In the genomic region with DNA sequence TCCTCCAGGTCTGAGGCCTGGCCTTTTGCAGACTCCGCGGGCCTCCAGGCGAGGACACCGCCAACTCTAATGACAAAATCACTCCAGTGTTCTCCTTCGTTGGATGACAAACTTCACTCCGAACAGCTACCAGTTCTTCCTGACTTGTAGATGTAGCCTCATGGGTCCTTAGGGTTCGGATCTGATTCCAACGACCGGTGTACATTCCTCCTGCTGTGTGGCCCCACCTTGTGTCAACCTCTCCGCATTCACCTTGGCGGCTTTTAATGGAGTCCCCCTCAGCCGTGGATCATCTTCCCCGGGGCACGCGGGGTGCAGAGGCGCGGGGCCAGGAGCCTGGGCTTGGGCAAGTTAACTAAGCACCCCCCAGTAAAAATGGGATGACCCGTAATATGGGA, we compare ENCODE assay signal across 7 mouse cellular contexts. TPM values are rescaled to one million over a fixed set of nuclear protein-coding genes. Genes with fewer than 3 reads are reported as not detected.
DNase-seq lines count a peak whose midpoint lies in the region; ATAC-seq and TF ChIP-seq lines count a peak whose summit lies in the region.

No protein-coding gene starts in this region.

- no peak for TF ChIP-seq EP300 in liver, postnatal 0 days (IDR thresholded peaks at IDR 0.05; ENCODE audit: low read depth)

- H3K4me3 ChIP-seq in lung, adult 2 months (replicated peaks; ENCODE audit: extremely low read depth, low read depth, low read length), result peak overlapping the region; percentile 82
- peak overlapping the region; percentile 72 for H3K4me3 ChIP-seq in embryonic facial prominence, embryonic 11.5 days (ENCODE audit: low read depth, low read length)
- peak overlapping the region; percentile 80 for H3K4me3 ChIP-seq in liver, postnatal 0 days (ENCODE audit: low read depth, low read length)

- H3K9ac ChIP-seq in embryonic facial prominence, embryonic 11.5 days (replicated peaks; ENCODE audit: low read length), result peak overlapping the region; percentile 90
- peak overlapping the region; percentile 86 for H3K9ac ChIP-seq in liver, postnatal 0 days (replicated peaks)

- DNase-seq in lung, adult 2 months, result no peak
- no peak for DNase-seq in lung, postnatal 4 days
- DNase-seq in embryonic facial prominence, embryonic 11.5 days (ENCODE audit: low spot score), result no peak
- no peak for DNase-seq in liver, postnatal 0 days
- DNase-seq in right cerebral cortex, adult 18-20 months, result no peak
- DNase-seq in left cerebral cortex, postnatal 14 days (ENCODE audit: low spot score in 2 of 2), result no peak

- ATAC-seq in embryonic facial prominence, embryonic 11.5 days (replicated peaks; ENCODE audit: insufficient number of reproducible peaks, low FRiP score, low TSS enrichment, low read depth), result 0 out of 2 replicates have a peak, but pooled peaks have one; percentile 7
- ATAC-seq in granulocyte monocyte progenitor cell, adult 5-6 weeks (replicated peaks; ENCODE audit: poor library complexity, severe bottlenecking), result peak; percentile 11
- peak; percentile 47 for ATAC-seq in liver, postnatal 0 days

- peak overlapping the region; percentile 89 for H3K4me2 ChIP-seq in embryonic facial prominence, embryonic 11.5 days (ENCODE audit: low read depth, low read length)
- H3K4me2 ChIP-seq in liver, postnatal 0 days (ENCODE audit: low read depth, low read length), result peak overlapping the region; percentile 72

- TF ChIP-seq POLR2A in lung, adult 2 months (IDR thresholded peaks at IDR 0.05; ENCODE audit: borderline replicate concordance, extremely low read depth, low read depth, low read length), result no peak

- no peaks in the 10 kb centered on the region for H3K27me3 ChIP-seq in embryonic facial prominence, embryonic 11.5 days (ENCODE audit: control insufficient read depth, insufficient read depth, low read length)
- no peaks in the 10 kb centered on the region for H3K27me3 ChIP-seq in liver, postnatal 0 days (ENCODE audit: insufficient read depth, low read length)

- intact Hi-C loops in left cerebral cortex, postnatal 14 days (cut with DNase I), result loop anchor here (5.0 kb wide), 1 partner anchor 267 kb away; no protein-coding TSS in a partner anchor

- no peaks in the 10 kb centered on the region for H3K9me3 ChIP-seq in embryonic facial prominence, embryonic 11.5 days (replicated peaks; ENCODE audit: control insufficient read depth, low read length)
- H3K9me3 ChIP-seq in liver, postnatal 0 days (ENCODE audit: low read length), result no peaks in the 10 kb centered on the region

- H3K27ac ChIP-seq in embryonic facial prominence, embryonic 11.5 days (replicated peaks; ENCODE audit: low read depth, low read length), result peak overlapping the region; percentile 28; the same call in 1 of the 2 replicates
- H3K27ac ChIP-seq in liver, postnatal 0 days (ENCODE audit: low read depth), result peak overlapping the region; percentile 88

- 1% methylated on average over 18 of the region's 18 CpGs for WGBS in lung, adult 2 months
- WGBS in embryonic facial prominence, embryonic 11.5 days, result 2% methylated on average over 18 of the region's 18 CpGs
- 2% methylated on average over 18 of the region's 18 CpGs for WGBS in liver, postnatal 0 days (ENCODE audit: insufficient replicate concordance)

- no peak for TF ChIP-seq CTCF in lung, adult 2 months (IDR thresholded peaks at IDR 0.05; ENCODE audit: insufficient read depth, low read length)
- no peak; the same call in 1 of the 2 replicates for TF ChIP-seq CTCF in liver, postnatal 0 days (IDR thresholded peaks at IDR 0.05; ENCODE audit: low read depth)

- peaks cover 6% of the 10 kb centered on the region; the same call in 1 of the 2 replicates for H3K4me1 ChIP-seq in lung, adult 2 months (ENCODE audit: control insufficient read depth, insufficient read depth, low read length)
- H3K4me1 ChIP-seq in embryonic facial prominence, embryonic 11.5 days (ENCODE audit: control insufficient read depth, insufficient read depth, low read length), result peaks cover 2% of the 10 kb centered on the region; the same call in 1 of the 2 replicates
- H3K4me1 ChIP-seq in liver, postnatal 0 days (ENCODE audit: insufficient read depth), result peaks cover 12% of the 10 kb centered on the region

- H3K36me3 ChIP-seq in embryonic facial prominence, embryonic 11.5 days (replicated peaks; ENCODE audit: control insufficient read depth, insufficient read depth, low read depth, low read length), result no peaks in the 10 kb centered on the region; the same call in 1 of the 2 replicates
- H3K36me3 ChIP-seq in liver, postnatal 0 days (replicated peaks; ENCODE audit: insufficient read depth, low read length), result peaks cover 31% of the 10 kb centered on the region

RNA-seq across cellular contexts. Expression of a gene that starts 0.4 kb away (rescaled TPM):
- 32.6 and 43.9 TPM in 2 replicates for polyA plus RNA-seq in lung, adult 2 months (2012; rRNA removed)
- 30.7 and 31.6 TPM in 2 replicates for polyA plus RNA-seq in embryonic facial prominence, embryonic 11.5 days (2014; fragmentation: Nextera tagmentation; extraction: Ambion mirVana)
- 17.2 and 32.2 TPM in 2 replicates for total RNA-seq in granulocyte monocyte progenitor cell, adult 5-6 weeks (2014; fragmentation: Nextera tagmentation)
- 22.3 and 28.7 TPM in 2 replicates for total RNA-seq in granulocyte monocyte progenitor cell, adult 5-6 weeks (2017)
- polyA plus RNA-seq in liver, postnatal 0 days (2015; fragmentation: Nextera tagmentation; extraction: Ambion mirVana), result 13.9 and 15.3 TPM in 2 replicates
- 10 to 100 TPM; 29.4 to 32.2 TPM for total RNA-seq in left cerebral cortex, postnatal 14 days (2021)

RNA-seq across cellular contexts. Expression of a gene that starts 20.0 kb away (rescaled TPM):
- polyA plus RNA-seq in lung, adult 2 months (2012; rRNA removed), result 1.0 and 2.0 TPM in 2 replicates
- polyA plus RNA-seq in embryonic facial prominence, embryonic 11.5 days (2014; fragmentation: Nextera tagmentation; extraction: Ambion mirVana), result 35.7 and 38.0 TPM in 2 replicates
- 7.9 and 13.6 TPM in 2 replicates for total RNA-seq in granulocyte monocyte progenitor cell, adult 5-6 weeks (2014; fragmentation: Nextera tagmentation)
- 19.5 and 20.0 TPM in 2 replicates for total RNA-seq in granulocyte monocyte progenitor cell, adult 5-6 weeks (2017)
- 8.2 and 8.9 TPM in 2 replicates for polyA plus RNA-seq in liver, postnatal 0 days (2015; fragmentation: Nextera tagmentation; extraction: Ambion mirVana)
- under 1 TPM; 0.76 to 0.90 TPM for total RNA-seq in left cerebral cortex, postnatal 14 days (2021)

RNA-seq across cellular contexts. Expression of a gene that starts 47.4 kb away (rescaled TPM):
- polyA plus RNA-seq in lung, adult 2 months (2012; rRNA removed), result 8.7 and 13.0 TPM in 2 replicates
- polyA plus RNA-seq in embryonic facial prominence, embryonic 11.5 days (2014; fragmentation: Nextera tagmentation; extraction: Ambion mirVana), result 3.2 and 3.8 TPM in 2 replicates
- total RNA-seq in granulocyte monocyte progenitor cell, adult 5-6 weeks (2014; fragmentation: Nextera tagmentation), result 2.9 and 9.4 TPM in 2 replicates
- total RNA-seq in granulocyte monocyte progenitor cell, adult 5-6 weeks (2017), result 3.1 and 5.0 TPM in 2 replicates
- 16.2 and 17.6 TPM in 2 replicates for polyA plus RNA-seq in liver, postnatal 0 days (2015; fragmentation: Nextera tagmentation; extraction: Ambion mirVana)
- 1 to 10 TPM; 4.6 to 4.7 TPM for total RNA-seq in left cerebral cortex, postnatal 14 days (2021)

RNA-seq across cellular contexts. Expression of a gene that starts 58.0 kb away (rescaled TPM):
- polyA plus RNA-seq in lung, adult 2 months (2012; rRNA removed), result 0.25 and 0.44 TPM in 2 replicates
- 0.11 TPM in 1 of 2 replicates, not detected in the other for polyA plus RNA-seq in embryonic facial prominence, embryonic 11.5 days (2014; fragmentation: Nextera tagmentation; extraction: Ambion mirVana)
- total RNA-seq in granulocyte monocyte progenitor cell, adult 5-6 weeks (2014; fragmentation: Nextera tagmentation), result not detected in 2 replicates
- not detected in 2 replicates for total RNA-seq in granulocyte monocyte progenitor cell, adult 5-6 weeks (2017)
- polyA plus RNA-seq in liver, postnatal 0 days (2015; fragmentation: Nextera tagmentation; extraction: Ambion mirVana), result 0.02 TPM in 1 of 2 replicates, not detected in the other
- total RNA-seq in left cerebral cortex, postnatal 14 days (2021), result under 1 TPM; 0.34 to 0.51 TPM
